Mouse (Mus musculus) thymus, postnatal 14 days (tissue): ENCODE measurements around the gene H2afx.
"Not testable (repeated sequence)": the region's sequence is repeated elsewhere in the genome, so short reads cannot be mapped to it uniquely, and the experiment has no call there.

Experiments
- DNase-seq: peaks from one replicate; pipeline ENCODE4 v3.0.0; 2021

Gene H2afx

GRCm38 (mm10) chr9:44334396-44335330 is at the start of gene H2afx:
TSS of gene H2afx (plus strand) at chr9:44334694.
- peak; percentile 98 for DNase-seq

GRCm38 (mm10) chr9:44286256-44286850 is 48.1 kb upstream of the H2afx start:
- DNase-seq, result no peak

GRCm38 (mm10) chr9:44287003-44287400 is 47.5 kb upstream of the H2afx start:
- no peak for DNase-seq

GRCm38 (mm10) chr9:44287401-44288075 is 47.0 kb upstream of the H2afx start:
- DNase-seq, result no peak

- no peak for DNase-seq
These were observed 46.2 kb upstream of the H2afx start, which contains the start of gene Abcg4 for GRCm38 (mm10) chr9:44288076-44288958. TSS of gene Abcg4 (minus strand) at chr9:44288615.

GRCm38 (mm10) chr9:44288959-44289291 is 45.6 kb upstream of the H2afx start:
- no peak for DNase-seq

GRCm38 (mm10) chr9:44292490-44292889 is 42.0 kb upstream of the H2afx start:
- DNase-seq, result peak; percentile 78

GRCm38 (mm10) chr9:44300001-44300400 is 34.5 kb upstream of the H2afx start:
- DNase-seq, result not testable (repeated sequence)

- peak; percentile 97 for DNase-seq
These were observed 28.9 kb upstream of the H2afx start, which contains the start of gene Hinfp for GRCm38 (mm10) chr9:44305466-44306079. TSS of gene Hinfp (minus strand) at chr9:44305671.

- DNase-seq, result no peak
These were observed 28.0 kb upstream of the H2afx start for GRCm38 (mm10) chr9:44306532-44306931.

- peak; percentile 59 for DNase-seq
These were observed 27.2 kb upstream of the H2afx start for GRCm38 (mm10) chr9:44307248-44307647.

GRCm38 (mm10) chr9:44309756-44310155 is 24.7 kb upstream of the H2afx start:
- no peak for DNase-seq

- no peak for DNase-seq
These were observed 23.8 kb upstream of the H2afx start for GRCm38 (mm10) chr9:44310750-44311135.

GRCm38 (mm10) chr9:44311136-44312134 is 23.1 kb upstream of the H2afx start:
- DNase-seq, result no peak

GRCm38 (mm10) chr9:44313476-44314256 is 20.8 kb upstream of the H2afx start:
- no peak for DNase-seq

- no peak for DNase-seq
These were observed 20.3 kb upstream of the H2afx start for GRCm38 (mm10) chr9:44314257-44314547.

GRCm38 (mm10) chr9:44314910-44315309 is 19.6 kb upstream of the H2afx start:
- DNase-seq, result no peak

GRCm38 (mm10) chr9:44317452-44317851 is 17.0 kb upstream of the H2afx start:
- no peak for DNase-seq

GRCm38 (mm10) chr9:44318076-44318825 is 16.2 kb upstream of the H2afx start:
- DNase-seq, result no peak

- DNase-seq, result peak; percentile 28
These were observed 15.7 kb upstream of the H2afx start for GRCm38 (mm10) chr9:44318826-44319095.
